Mouse (Mus musculus) intestine, postnatal 0 days (tissue): ENCODE measurements around the gene Ccdc6. TPM values are rescaled to one million over a fixed set of nuclear protein-coding genes. Genes with fewer than 3 reads are reported as not detected.

Experiments used
- ATAC-seq: fragments of 200-750 bp; cut with Nextera tagmentation; 2 replicates; pipeline ENCODE4 v1.8.0; 2017; ENCODE audit warnings: mild to moderate bottlenecking, moderate TSS enrichment, moderate library complexity
- H3K27ac ChIP-seq: fragments of 300-500 bp; sonication (generic); 2 replicates; pipeline ENCODE4 v1.5.1; 2014; ENCODE audit warnings: mild to moderate bottlenecking, low read depth, low read length, moderate library complexity
- H3K27me3 ChIP-seq: fragments of 300-500 bp; sonication (generic); replicated peaks from 2 replicates; pipeline ENCODE4 v1.6.1; 2014; ENCODE audit warnings: low read length, mixed read lengths; ENCODE audit not compliant: control insufficient read depth, insufficient read depth
- H3K36me3 ChIP-seq: fragments of 300-500 bp; sonication (generic); 2 replicates; pipeline ENCODE4 v1.6.1; 2014; ENCODE audit warnings: mild to moderate bottlenecking, moderate library complexity; ENCODE audit not compliant: control insufficient read depth, insufficient read depth
- H3K4me1 ChIP-seq: fragments of 300-500 bp; sonication (generic); replicated peaks from 2 replicates; pipeline ENCODE4 v1.6.1; 2014; ENCODE audit warnings: antibody characterized with exemption, low read length, mixed read lengths; ENCODE audit not compliant: control insufficient read depth, insufficient read depth
- H3K4me2 ChIP-seq: fragments of 300-500 bp; sonication (generic); replicated peaks from 2 replicates; pipeline ENCODE4 v1.6.1; 2014; ENCODE audit warnings: low read depth, mild to moderate bottlenecking, moderate library complexity
- H3K4me3 ChIP-seq: fragments of 300-500 bp; sonication (generic); 2 replicates; pipeline ENCODE4 v1.5.1; 2014; ENCODE audit warnings: low read depth, low read length
- H3K9ac ChIP-seq: fragments of 300-500 bp; sonication (generic); 2 replicates; pipeline ENCODE4 v1.6.1; 2014; ENCODE audit warnings: mild to moderate bottlenecking, low read depth, low read length
- H3K9me3 ChIP-seq: fragments of 300-500 bp; sonication (generic); 2 replicates; pipeline ENCODE4 v1.6.1; 2016; ENCODE audit warnings: mixed run types; ENCODE audit not compliant: control insufficient read depth
- CTCF ChIP-seq: sonication (generic); IDR thresholded peaks from 2 replicates; pipeline ENCODE4 v1.5.1; 2016; ENCODE audit warnings: low read depth, mild to moderate bottlenecking, control low read depth, antibody characterized with exemption, moderate library complexity
- WGBS: fragments of 180-500 bp; shearing (Covaris S2); extraction: QIAGEN DNeasy Blood & Tissue Kit; methylation state at CpG from one replicate; pipeline ENCODE4 v1.1.7; 2014; 5-methylcytosine and 5-hydroxymethylcytosine counted together
- polyA plus RNA-seq: library from polyadenylated mRNA; unstranded; fragments of >200 nt; fragmentation: Nextera tagmentation; extraction: Ambion mirVana; gene quantifications from 2 replicates; pipeline ENCODE4 v1.2.1, GENCODE M21; 2015

The Ccdc6 gene
- polyA plus RNA-seq, 1 experiment from 2014 or later = 8.7 TPM

DNA sequence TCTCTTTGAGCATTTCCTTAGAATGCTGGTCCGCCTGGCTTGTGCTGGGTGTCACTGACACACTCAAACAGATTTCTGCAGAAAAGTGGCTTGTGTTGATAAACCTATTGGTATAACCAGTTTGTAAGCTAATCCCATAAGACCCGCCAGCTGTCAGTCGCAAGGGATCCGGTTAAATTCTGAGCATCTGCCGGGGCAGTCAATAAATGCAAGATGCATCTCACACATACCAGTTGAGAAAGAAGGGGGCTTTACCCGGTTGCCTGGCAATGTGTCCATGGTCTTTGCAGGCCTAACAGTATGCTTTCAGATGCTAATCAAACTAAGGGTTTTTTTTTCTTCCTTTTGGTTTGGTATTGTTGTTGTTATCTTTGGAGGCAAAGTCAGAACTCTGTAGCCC is 42.4 kb downstream of the Ccdc6 start:
- TF ChIP-seq CTCF = no peak
- 86% methylated on average over 6 of the region's 6 CpGs for WGBS
- H3K27me3 ChIP-seq = no peaks in the 10 kb centered on the region
- H3K4me3 ChIP-seq = no peak overlapping the region
- no peaks in the 10 kb centered on the region for H3K4me1 ChIP-seq
- no peaks in the 10 kb centered on the region for H3K9me3 ChIP-seq
- no peak overlapping the region for H3K27ac ChIP-seq
- H3K36me3 ChIP-seq = peaks cover 7% of the 10 kb centered on the region
- no peak overlapping the region for H3K9ac ChIP-seq
- ATAC-seq = no peak
- no peak overlapping the region for H3K4me2 ChIP-seq

DNA sequence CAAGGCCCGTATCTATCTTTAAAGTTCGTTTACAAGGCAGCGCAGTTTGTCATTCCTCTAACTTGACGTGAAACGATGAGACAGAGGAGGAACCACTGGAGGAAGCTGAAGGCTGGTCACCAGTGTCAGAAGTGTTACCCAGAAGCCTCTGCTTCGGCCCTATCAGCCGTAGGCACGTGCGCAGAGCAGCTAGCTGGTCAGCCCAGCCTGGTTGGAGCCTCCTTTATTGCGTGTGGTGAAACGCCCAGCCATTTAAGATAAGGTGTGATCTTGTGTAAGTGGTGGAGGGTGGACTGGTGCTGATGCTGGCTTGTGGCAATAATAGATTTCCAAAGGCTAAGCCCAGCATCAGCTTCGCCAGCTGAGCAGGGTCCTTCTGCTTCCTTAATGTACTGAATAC is 43.5 kb downstream of the Ccdc6 start:
- Histone ChIP-seq H3K4me2 (no peak overlapping the region), H3K27me3 (no peaks in the 10 kb centered on the region), H3K9ac (no peak overlapping the region), H3K4me1 (no peaks in the 10 kb centered on the region), H3K9me3 (no peaks in the 10 kb centered on the region), H3K27ac (no peak overlapping the region), H3K4me3 (no peak overlapping the region), H3K36me3 (peaks cover 12% of the 10 kb centered on the region)
- TF ChIP-seq CTCF = no peak
- 68% methylated on average over 12 of the region's 12 CpGs for WGBS
- ATAC-seq = no peak; the same call in 1 of the 2 replicates

DNA sequence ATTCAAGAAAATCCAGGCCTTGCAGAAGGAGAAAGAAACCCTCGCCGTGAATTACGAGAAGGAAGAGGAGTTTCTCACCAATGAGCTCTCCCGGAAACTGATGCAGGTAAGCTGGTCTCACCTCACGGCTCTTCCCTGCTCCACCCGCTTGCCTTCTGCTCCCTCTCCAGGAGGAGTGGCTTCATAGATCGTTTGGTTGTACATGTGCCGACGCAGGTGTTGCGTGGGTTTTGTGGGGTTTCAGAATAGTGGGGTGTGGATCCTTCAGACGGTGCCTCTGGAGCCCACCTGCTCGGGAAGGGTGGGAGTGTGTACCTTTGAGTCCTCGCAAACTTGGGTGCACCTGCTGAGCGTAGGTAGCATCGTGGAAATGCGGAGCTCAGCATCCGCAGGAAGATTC is 45.7 kb downstream of the Ccdc6 start:
- H3K36me3 ChIP-seq = peaks cover 23% of the 10 kb centered on the region
- H3K27ac ChIP-seq = no peak overlapping the region
- WGBS = 92% methylated on average over 17 of the region's 17 CpGs
- no peak overlapping the region for H3K4me3 ChIP-seq
- no peak for ATAC-seq
- no peaks in the 10 kb centered on the region for H3K27me3 ChIP-seq
- no peak overlapping the region for H3K4me2 ChIP-seq
- no peaks in the 10 kb centered on the region for H3K9me3 ChIP-seq
- H3K4me1 ChIP-seq = no peaks in the 10 kb centered on the region
- no peak overlapping the region for H3K9ac ChIP-seq
- no peak for TF ChIP-seq CTCF

DNA sequence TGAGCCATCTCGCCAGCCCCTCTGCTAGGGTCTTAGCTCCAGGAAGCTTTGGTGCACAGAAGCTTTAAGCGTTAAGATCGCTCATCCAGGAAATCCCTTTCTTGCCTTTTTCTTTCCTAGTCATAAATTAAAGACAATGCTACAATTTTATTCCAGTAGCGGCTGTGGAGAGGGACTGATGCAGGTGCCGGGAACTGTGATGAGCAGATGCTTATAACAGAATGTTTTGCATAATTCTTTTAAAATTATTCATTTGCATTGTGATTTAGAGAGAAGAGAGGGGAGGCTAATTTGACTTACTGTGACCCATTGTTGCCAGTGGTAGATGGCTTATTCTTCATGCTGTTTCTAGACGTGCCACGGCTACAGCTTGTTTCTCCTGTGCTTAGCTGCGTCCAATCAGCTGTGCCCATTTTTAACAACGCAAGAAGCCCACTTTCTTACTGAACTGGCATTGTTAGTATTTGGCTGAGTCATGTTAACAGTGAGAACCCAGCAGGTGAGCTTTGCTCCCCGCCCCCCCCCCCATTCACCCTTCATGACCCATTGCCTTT is 47.2 kb downstream of the Ccdc6 start:
- no peak for ATAC-seq
- H3K4me3 ChIP-seq = no peak overlapping the region
- H3K36me3 ChIP-seq = peaks cover 29% of the 10 kb centered on the region
- no peak overlapping the region for H3K9ac ChIP-seq
- H3K9me3 ChIP-seq = no peaks in the 10 kb centered on the region
- no peak for TF ChIP-seq CTCF
- 93% methylated on average over 10 of the region's 10 CpGs for WGBS
- no peaks in the 10 kb centered on the region for H3K4me1 ChIP-seq
- no peak overlapping the region for H3K4me2 ChIP-seq
- no peaks in the 10 kb centered on the region for H3K27me3 ChIP-seq
- H3K27ac ChIP-seq = no peak overlapping the region

DNA sequence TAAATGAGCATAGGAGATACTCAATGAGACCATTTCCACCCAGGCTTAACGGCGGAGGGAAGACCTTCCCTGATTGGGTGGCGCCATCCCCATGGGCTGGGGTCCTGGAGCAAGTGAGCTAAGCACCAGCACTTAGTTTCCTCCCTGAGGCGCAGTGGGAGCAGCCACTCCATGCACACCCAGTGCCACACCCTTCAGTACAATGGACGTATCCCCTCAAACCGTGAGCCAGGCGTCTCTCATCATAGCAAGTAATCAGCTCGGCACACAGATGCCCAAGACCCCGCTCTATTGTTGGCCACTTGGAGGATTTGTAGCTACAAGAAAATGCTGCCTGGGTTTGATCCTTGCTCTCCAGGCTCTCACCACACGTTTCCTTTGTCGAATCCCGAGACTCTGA is 49.0 kb downstream of the Ccdc6 start:
- TF ChIP-seq CTCF = no peak
- no peaks in the 10 kb centered on the region for H3K4me1 ChIP-seq
- H3K36me3 ChIP-seq = peaks cover 37% of the 10 kb centered on the region
- WGBS = 97% methylated on average over 12 of the region's 12 CpGs
- H3K4me2 ChIP-seq = no peak overlapping the region
- H3K27ac ChIP-seq = no peak overlapping the region
- H3K4me3 ChIP-seq = no peak overlapping the region
- no peak overlapping the region for H3K9ac ChIP-seq
- no peaks in the 10 kb centered on the region for H3K27me3 ChIP-seq
- no peaks in the 10 kb centered on the region for H3K9me3 ChIP-seq
- ATAC-seq = no peak

DNA sequence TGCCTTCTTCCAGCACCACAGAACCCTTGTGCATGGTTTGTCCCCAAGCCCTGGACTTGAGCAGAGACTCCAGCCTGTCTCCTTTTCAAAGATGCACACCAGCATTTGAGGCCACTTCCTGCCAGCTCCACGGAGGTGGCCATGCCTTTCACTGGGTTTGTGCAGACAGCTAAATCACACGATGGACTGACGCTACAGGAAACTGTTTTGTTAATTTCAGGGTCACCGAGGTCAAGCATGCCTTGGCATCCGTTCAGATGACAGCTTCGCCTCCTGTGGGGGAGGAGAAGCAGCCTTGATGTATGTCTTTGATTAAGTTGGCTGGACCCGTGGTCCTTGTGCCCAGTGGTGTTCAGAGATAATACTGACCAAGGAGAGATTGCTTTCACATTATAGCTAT is 52.2 kb downstream of the Ccdc6 start:
- TF ChIP-seq CTCF = no peak
- Histone ChIP-seq H3K4me1 (no peaks in the 10 kb centered on the region), H3K27ac (no peak overlapping the region), H3K36me3 (peaks cover 41% of the 10 kb centered on the region), H3K27me3 (no peaks in the 10 kb centered on the region), H3K9ac (no peak overlapping the region), H3K4me2 (no peak overlapping the region), H3K4me3 (no peak overlapping the region), H3K9me3 (no peaks in the 10 kb centered on the region)
- ATAC-seq = no peak
- 40% methylated on average over 7 of the region's 7 CpGs for WGBS

DNA sequence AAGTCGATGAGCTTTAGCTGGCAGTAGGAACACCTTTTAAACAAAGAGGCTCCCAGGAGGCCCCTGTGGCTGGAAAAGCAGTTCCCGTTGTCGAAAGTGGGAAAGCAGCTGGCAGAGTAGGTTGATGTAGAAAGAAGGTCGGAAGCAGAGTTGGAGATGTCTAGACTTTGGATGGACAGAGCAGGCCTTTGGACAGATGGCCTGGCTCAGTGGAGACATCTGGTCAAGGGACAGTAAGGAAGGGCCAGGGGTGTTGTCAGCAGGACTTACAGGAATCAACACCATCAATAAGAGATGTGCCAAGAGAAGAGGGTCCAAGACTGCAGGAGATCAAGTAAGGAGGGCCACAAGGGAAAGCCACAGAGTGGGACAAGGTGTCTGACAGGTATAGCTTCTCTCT is 53.4 kb downstream of the Ccdc6 start:
- WGBS = 51% methylated on average over 4 of the region's 4 CpGs
- Histone ChIP-seq H3K27ac (no peak overlapping the region; the same call in 1 of the 2 replicates), H3K4me2 (no peak overlapping the region), H3K9ac (no peak overlapping the region), H3K4me3 (no peak overlapping the region), H3K27me3 (no peaks in the 10 kb centered on the region), H3K36me3 (peaks cover 49% of the 10 kb centered on the region), H3K4me1 (no peaks in the 10 kb centered on the region), H3K9me3 (no peaks in the 10 kb centered on the region)
- no peak for ATAC-seq
- TF ChIP-seq CTCF = no peak
